Comparison of ENCODE assay signal across 16 mouse cellular contexts in genomic region chr10:91464691-91465090, GRCm38 (mm10).
DNase-seq lines count a peak whose midpoint lies in the region; ATAC-seq and TF ChIP-seq lines count a peak whose summit lies in the region.
"Had no signal": no experiment of that assay in that cellular context is flagged by ENCODE, and none has a peak within 500 bp of the region (broad histone marks: within the 10 kb centered on the region; RNA-seq: fewer than 3 reads in every experiment).

No protein-coding gene starts in this region.

- no peak for ATAC-seq in embryonic facial prominence, embryonic 14.5 days (ENCODE audit: low read depth)
- no peak for ATAC-seq in intestine, postnatal 0 days
- no peak for ATAC-seq in intestine, embryonic 16.5 days
- no peak for ATAC-seq in lung, postnatal 0 days

- H3K36me3 ChIP-seq in embryonic facial prominence, embryonic 14.5 days (ENCODE audit: control insufficient read depth, insufficient read depth, low read length) = no peaks in the 10 kb centered on the region
- no peaks in the 10 kb centered on the region for H3K36me3 ChIP-seq in embryonic facial prominence, embryonic 10.5 days (replicated peaks)
- H3K36me3 ChIP-seq in intestine, postnatal 0 days (ENCODE audit: control insufficient read depth, insufficient read depth) = no peaks in the 10 kb centered on the region
- H3K36me3 ChIP-seq in intestine, embryonic 16.5 days (ENCODE audit: control insufficient read depth, insufficient read depth, low read length) = no peaks in the 10 kb centered on the region
- no peaks in the 10 kb centered on the region for H3K36me3 ChIP-seq in lung, postnatal 0 days (ENCODE audit: insufficient read depth, low read length)
- H3K36me3 ChIP-seq: embryonic facial prominence, embryonic 15.5 days; forebrain, embryonic 10.5 days; hindbrain, embryonic 10.5 days; limb, embryonic 13.5 days; lung, embryonic 15.5 days had no signal

- 89% methylated on average over 2 of the region's 2 CpGs for WGBS in embryonic facial prominence, embryonic 14.5 days
- 92% methylated on average over 2 of the region's 2 CpGs for whole genome bisulfite sequencing in embryonic facial prominence, embryonic 10.5 days
- WGBS in intestine, postnatal 0 days = 75% methylated on average over 2 of the region's 2 CpGs
- WGBS in intestine, embryonic 16.5 days = 84% methylated on average over 2 of the region's 2 CpGs
- 90% methylated on average over 2 of the region's 2 CpGs for WGBS in lung, postnatal 0 days

- no peak for TF ChIP-seq EP300 in lung, postnatal 0 days (IDR thresholded peaks at IDR 0.05)

- H3K4me2 ChIP-seq in embryonic facial prominence, embryonic 14.5 days (ENCODE audit: low read depth, low read length) = no peak overlapping the region
- H3K4me2 ChIP-seq in intestine, postnatal 0 days (replicated peaks; ENCODE audit: low read depth) = no peak overlapping the region
- no peak overlapping the region for H3K4me2 ChIP-seq in intestine, embryonic 16.5 days (ENCODE audit: low read depth, low read length)
- no peak overlapping the region for H3K4me2 ChIP-seq in lung, postnatal 0 days (replicated peaks; ENCODE audit: low read depth, low read length)
- H3K4me2 ChIP-seq: embryonic facial prominence, embryonic 15.5 days; limb, embryonic 13.5 days; lung, embryonic 15.5 days had no signal

- H3K9me3 ChIP-seq in embryonic facial prominence, embryonic 14.5 days (ENCODE audit: control insufficient read depth, low read length) = no peaks in the 10 kb centered on the region
- no peaks in the 10 kb centered on the region for H3K9me3 ChIP-seq in embryonic facial prominence, embryonic 10.5 days
- no peaks in the 10 kb centered on the region for H3K9me3 ChIP-seq in intestine, postnatal 0 days (ENCODE audit: control insufficient read depth)
- H3K9me3 ChIP-seq in intestine, embryonic 16.5 days (ENCODE audit: control insufficient read depth, low read length) = no peaks in the 10 kb centered on the region
- H3K9me3 ChIP-seq in lung, postnatal 0 days (ENCODE audit: low read length) = no peaks in the 10 kb centered on the region
- H3K9me3 ChIP-seq: embryonic facial prominence, embryonic 15.5 days; forebrain, embryonic 10.5 days; hindbrain, embryonic 10.5 days; limb, embryonic 13.5 days; lung, embryonic 15.5 days had no signal

- H3K4me3 ChIP-seq in embryonic facial prominence, embryonic 14.5 days (ENCODE audit: low read depth, low read length) = no peak overlapping the region
- H3K4me3 ChIP-seq in embryonic facial prominence, embryonic 10.5 days = no peak overlapping the region
- H3K4me3 ChIP-seq in intestine, postnatal 0 days (ENCODE audit: low read depth, low read length) = no peak overlapping the region
- no peak overlapping the region for H3K4me3 ChIP-seq in intestine, embryonic 16.5 days (ENCODE audit: low read length)
- no peak overlapping the region for H3K4me3 ChIP-seq in lung, postnatal 0 days (ENCODE audit: low read depth, low read length)
- H3K4me3 ChIP-seq: embryonic facial prominence, embryonic 15.5 days; forebrain, embryonic 10.5 days; hindbrain, embryonic 10.5 days; limb, embryonic 13.5 days; lung, embryonic 15.5 days had no signal

- H3K27me3 ChIP-seq in embryonic facial prominence, embryonic 14.5 days (replicated peaks; ENCODE audit: control insufficient read depth, insufficient read depth, low read length) = no peaks in the 10 kb centered on the region
- H3K27me3 ChIP-seq in embryonic facial prominence, embryonic 10.5 days (replicated peaks; ENCODE audit: low read depth, poor library complexity, severe bottlenecking) = no peaks in the 10 kb centered on the region
- no peaks in the 10 kb centered on the region for H3K27me3 ChIP-seq in intestine, postnatal 0 days (replicated peaks; ENCODE audit: control insufficient read depth, insufficient read depth, low read length)
- H3K27me3 ChIP-seq in intestine, embryonic 16.5 days (replicated peaks; ENCODE audit: control insufficient read depth, insufficient read depth, low read length) = no peaks in the 10 kb centered on the region
- no peaks in the 10 kb centered on the region for H3K27me3 ChIP-seq in lung, postnatal 0 days (replicated peaks; ENCODE audit: insufficient read depth, low read length)
- H3K27me3 ChIP-seq: embryonic facial prominence, embryonic 15.5 days; limb, embryonic 13.5 days; lung, embryonic 15.5 days had no signal

- peak; percentile 17; the same call in 1 of the 2 replicates for TF ChIP-seq CTCF in intestine, postnatal 0 days (IDR thresholded peaks at IDR 0.05; ENCODE audit: low read depth)
- TF ChIP-seq CTCF in lung, postnatal 0 days (IDR thresholded peaks at IDR 0.05) = no peak

- peak; percentile 17 for DNase-seq in embryonic facial prominence, embryonic 14.5 days (ENCODE audit: low spot score)
- DNase-seq in embryonic facial prominence, embryonic 10.5 days (ENCODE audit: low spot score) = no peak
- peak; percentile 54 for DNase-seq in lung, postnatal 0 days (ENCODE audit: low spot score)
- no peak for DNase-seq in lung, adult 18-20 months
- no peak for DNase-seq in cerebellum, adult 11 months
- no peak for DNase-seq in spleen, adult 18-20 months
- DNase-seq: cerebellum, adult 9-11 months; right cerebral cortex, postnatal 25 days; thymus, postnatal 14 days had no signal

- no peak overlapping the region for H3K9ac ChIP-seq in embryonic facial prominence, embryonic 14.5 days (ENCODE audit: low read depth, low read length)
- H3K9ac ChIP-seq in intestine, postnatal 0 days (ENCODE audit: low read depth, low read length) = no peak overlapping the region
- H3K9ac ChIP-seq in intestine, embryonic 16.5 days (ENCODE audit: low read depth, low read length) = no peak overlapping the region
- no peak overlapping the region for H3K9ac ChIP-seq in lung, postnatal 0 days (replicated peaks; ENCODE audit: low read depth)
- H3K9ac ChIP-seq: embryonic facial prominence, embryonic 15.5 days; limb, embryonic 13.5 days; lung, embryonic 15.5 days had no signal

- H3K27ac ChIP-seq in embryonic facial prominence, embryonic 14.5 days (replicated peaks; ENCODE audit: low read depth, low read length) = no peak overlapping the region
- no peak overlapping the region for H3K27ac ChIP-seq in embryonic facial prominence, embryonic 10.5 days (replicated peaks)
- no peak overlapping the region for H3K27ac ChIP-seq in intestine, postnatal 0 days (ENCODE audit: low read depth, low read length)
- H3K27ac ChIP-seq in intestine, embryonic 16.5 days (ENCODE audit: low read length) = no peak overlapping the region
- no peak overlapping the region for H3K27ac ChIP-seq in lung, postnatal 0 days (ENCODE audit: low read length)
- H3K27ac ChIP-seq: embryonic facial prominence, embryonic 15.5 days; forebrain, embryonic 10.5 days; hindbrain, embryonic 10.5 days; limb, embryonic 13.5 days; lung, embryonic 15.5 days had no signal

- H3K4me1 ChIP-seq in embryonic facial prominence, embryonic 14.5 days (ENCODE audit: control insufficient read depth, insufficient read depth, low read length) = no peaks in the 10 kb centered on the region; the same call in 1 of the 2 replicates
- no peaks in the 10 kb centered on the region for H3K4me1 ChIP-seq in embryonic facial prominence, embryonic 10.5 days
- no peaks in the 10 kb centered on the region for H3K4me1 ChIP-seq in intestine, postnatal 0 days (replicated peaks; ENCODE audit: control insufficient read depth, insufficient read depth, low read length)
- H3K4me1 ChIP-seq in intestine, embryonic 16.5 days (ENCODE audit: control insufficient read depth, insufficient read depth, low read length) = no peaks in the 10 kb centered on the region
- H3K4me1 ChIP-seq in lung, postnatal 0 days (ENCODE audit: insufficient read depth, low read depth, low read length) = no peaks in the 10 kb centered on the region
- H3K4me1 ChIP-seq: embryonic facial prominence, embryonic 15.5 days; forebrain, embryonic 10.5 days; hindbrain, embryonic 10.5 days; limb, embryonic 13.5 days; lung, embryonic 15.5 days had no signal

Comparison
In these comparisons a context has a peak if more than half of its experiments do, and no peak if none do; other contexts are left out.
1. DNase-seq: peak in embryonic facial prominence, embryonic 14.5 days (single experiment) and lung, postnatal 0 days (single experiment); none in embryonic facial prominence, embryonic 10.5 days (single experiment), lung, adult 18-20 months (0 of 2), cerebellum, adult 11 months (single experiment) and spleen, adult 18-20 months (0 of 2).